Mouse (Mus musculus) kidney, embryonic 14.5 days (tissue): ENCODE results near the gene Atxn7l2. TPM values are rescaled to one million over a fixed set of nuclear protein-coding genes. Genes with fewer than 3 reads are reported as not detected.

Experiments
- ATAC-seq: fragments of 200-750 bp; cut with Nextera tagmentation; 2 replicates; pipeline ENCODE4 v1.8.0; 2017; ENCODE audit warnings: moderate number of reproducible peaks, mild to moderate bottlenecking, moderate TSS enrichment, moderate library complexity; ENCODE audit not compliant: low FRiP score, low TSS enrichment
- H3K27ac ChIP-seq: fragments of 300-500 bp; sonication (generic); 2 replicates; pipeline ENCODE4 v1.5.1; 2014; ENCODE audit warnings: low read depth, mild to moderate bottlenecking, low read length, moderate library complexity, mixed read lengths
- H3K27me3 ChIP-seq: fragments of 300-500 bp; sonication (generic); 2 replicates; pipeline ENCODE4 v1.6.1; 2014; ENCODE audit warnings: mild to moderate bottlenecking, low read length; ENCODE audit not compliant: control insufficient read depth, insufficient read depth
- H3K36me3 ChIP-seq: fragments of 300-500 bp; sonication (generic); 2 replicates; pipeline ENCODE4 v1.6.1; 2014; ENCODE audit warnings: low read length, mixed read lengths; ENCODE audit not compliant: control insufficient read depth, insufficient read depth
- H3K4me1 ChIP-seq: fragments of 300-500 bp; sonication (generic); 2 replicates; pipeline ENCODE4 v1.6.1; 2014; ENCODE audit warnings: low read length, mixed read lengths; ENCODE audit not compliant: control insufficient read depth, insufficient read depth
- H3K4me2 ChIP-seq: fragments of 300-500 bp; sonication (generic); replicated peaks from 2 replicates; pipeline ENCODE4 v1.6.1; 2014; ENCODE audit warnings: low read depth, mild to moderate bottlenecking, low read length
- H3K4me3 ChIP-seq: fragments of 300-500 bp; sonication (generic); 2 replicates; pipeline ENCODE4 v1.5.1; 2014; ENCODE audit warnings: mild to moderate bottlenecking, low read length
- H3K9ac ChIP-seq: fragments of 300-500 bp; sonication (generic); 2 replicates; pipeline ENCODE4 v1.6.1; 2014; ENCODE audit warnings: low read depth, mild to moderate bottlenecking, low read length, moderate library complexity
- H3K9me3 ChIP-seq: fragments of 300-500 bp; sonication (generic); 2 replicates; pipeline ENCODE4 v1.6.1; 2016; ENCODE audit warnings: low read length; ENCODE audit not compliant: control insufficient read depth
- WGBS: fragments of 180-500 bp; shearing (Covaris S2); extraction: QIAGEN DNeasy Blood & Tissue Kit; methylation state at CpG from one replicate; pipeline ENCODE4 v1.1.7; 2014; 5-methylcytosine and 5-hydroxymethylcytosine counted together
- polyA plus RNA-seq: library from polyadenylated mRNA; unstranded; fragments of >200 nt; fragmentation: Nextera tagmentation; extraction: Ambion mirVana; gene quantifications from 2 replicates; pipeline ENCODE4 v1.2.1, GENCODE M21; 2014

The Atxn7l2 gene
- polyA plus RNA-seq, 1 experiment from 2014 or later, result 21.9 TPM

DNA sequence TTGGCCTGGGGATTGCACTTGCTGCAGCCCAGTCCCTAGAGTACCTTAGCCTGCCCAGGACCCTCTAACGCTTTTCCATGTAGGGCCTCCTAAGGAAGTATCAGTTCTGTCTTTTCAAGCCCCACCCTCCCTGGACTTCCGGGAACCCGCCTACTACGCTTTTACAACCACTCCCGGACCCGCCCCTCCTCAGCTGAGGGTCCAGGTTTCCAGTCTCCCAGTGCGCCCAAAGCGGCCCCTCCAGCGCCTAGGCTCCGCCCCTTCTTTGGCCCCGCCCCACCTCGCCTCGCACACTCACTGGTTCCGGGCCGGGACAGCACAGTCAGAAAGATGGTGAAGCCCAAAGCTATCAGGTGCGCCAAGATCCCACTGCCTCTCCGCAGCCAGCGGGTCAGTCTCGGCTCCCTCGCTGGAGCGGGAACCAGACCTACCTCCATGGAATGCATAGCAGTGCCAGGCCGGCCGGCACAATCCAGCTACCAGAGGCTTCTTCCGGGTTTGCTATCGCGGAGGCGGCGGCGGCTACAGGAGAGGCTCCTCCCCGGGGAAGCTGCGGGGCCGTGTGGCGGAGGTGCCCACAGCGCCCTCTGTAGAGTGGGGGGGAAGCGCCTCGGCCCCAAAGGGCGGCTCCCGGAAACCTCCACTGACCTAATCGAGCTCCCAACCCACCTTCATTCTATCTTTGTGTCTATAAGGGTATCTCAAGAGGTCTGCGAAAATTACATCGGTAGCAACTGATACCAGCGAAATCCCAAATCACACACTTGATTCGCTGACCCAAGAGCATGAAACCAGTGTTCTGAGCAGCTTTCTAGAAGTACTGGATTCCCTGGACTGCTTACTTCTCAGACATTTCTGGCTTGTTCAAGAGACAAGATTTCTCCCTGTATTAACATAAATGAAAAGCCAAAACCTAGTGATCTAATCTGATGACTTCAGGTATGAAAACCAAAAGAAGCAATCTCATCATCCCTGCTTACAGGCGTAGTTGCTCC lies 10.1 kb downstream of the Atxn7l2 start, which contains the start of gene Cyb561d1:
Gene Cyb561d1, minus strand, starts transcription at position 884 of the 995 bp plus-strand sequence.
- peak within 1 kb of the TSS; percentile 87 for H3K27ac ChIP-seq
- H3K4me3 ChIP-seq, result peak within 1 kb of the TSS; percentile 64
- 3% methylated on average over 44 of the region's 44 CpGs for WGBS
- peaks cover 26% of the 10 kb centered on the region for H3K36me3 ChIP-seq
- peak within 1 kb of the TSS; percentile 56 for H3K9ac ChIP-seq
- no peaks in the 10 kb centered on the region for H3K27me3 ChIP-seq
- peaks cover 24% of the 10 kb centered on the region for H3K4me1 ChIP-seq
- peak within 1 kb of the TSS; percentile 53 for H3K4me2 ChIP-seq
- peak; percentile 92 for ATAC-seq
- no peaks in the 10 kb centered on the region for H3K9me3 ChIP-seq

DNA sequence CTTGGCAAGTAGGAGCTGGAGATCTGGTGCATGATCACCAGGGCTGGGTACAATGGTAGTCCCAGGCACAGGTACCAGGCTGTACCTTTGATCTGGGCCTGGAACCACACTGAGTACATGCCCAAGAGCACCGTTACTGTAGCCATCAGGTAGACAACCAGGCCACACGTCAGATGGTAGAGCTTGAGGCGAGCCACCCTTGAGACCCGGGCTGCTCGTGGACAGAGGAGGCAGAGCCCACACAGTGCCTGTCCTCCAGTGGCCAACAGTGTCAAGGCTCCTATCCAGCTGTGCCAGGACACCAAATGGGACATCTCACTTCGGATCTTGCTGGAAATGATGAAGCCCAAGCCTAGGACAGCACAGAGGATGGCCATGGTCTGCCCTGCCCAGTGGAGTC lies 11.5 kb downstream of the Atxn7l2 start:
- Histone ChIP-seq H3K4me2 (no peak overlapping the region), H3K4me1 (peaks cover 31% of the 10 kb centered on the region)
- WGBS, result 91% methylated on average over 6 of the region's 6 CpGs

DNA sequence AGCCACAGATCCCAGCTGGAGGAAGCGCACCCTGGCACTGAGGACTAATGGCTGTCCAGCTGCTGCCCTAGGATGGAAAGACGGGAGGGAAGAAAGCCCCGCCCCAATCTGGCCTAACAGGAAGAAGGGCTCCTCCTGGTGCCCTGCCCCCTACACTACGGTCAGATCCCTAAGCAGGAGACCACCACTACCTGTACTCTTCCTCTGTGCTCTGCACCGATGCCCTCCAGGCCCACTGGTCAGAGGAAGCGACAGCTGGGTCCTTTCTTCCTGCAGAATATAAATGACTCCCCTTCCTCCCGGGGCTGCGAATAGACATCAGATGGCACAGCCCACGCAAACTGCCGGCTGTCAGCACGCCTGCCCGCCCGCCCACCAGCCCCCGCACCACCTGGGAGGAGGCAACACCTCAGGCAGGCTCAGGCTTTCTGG lies 13.7 kb downstream of the Atxn7l2 start:
- WGBS, result 2% methylated on average over 14 of the region's 14 CpGs
- Histone ChIP-seq H3K4me2 (peak overlapping the region; percentile 31), H3K27me3 (no peaks in the 10 kb centered on the region), H3K36me3 (no peaks in the 10 kb centered on the region), H3K4me1 (peaks cover 31% of the 10 kb centered on the region), H3K9me3 (no peaks in the 10 kb centered on the region), H3K27ac (peak overlapping the region; percentile 30; the same call in 1 of the 2 replicates), H3K9ac (no peak overlapping the region), H3K4me3 (no peak overlapping the region)
- ATAC-seq, result peak; percentile 74

More for the DNA sequence above, 11.5 kb downstream of the Atxn7l2 start:
- no peak overlapping the region for H3K27ac ChIP-seq
- H3K9me3 ChIP-seq, result no peaks in the 10 kb centered on the region
- H3K27me3 ChIP-seq, result no peaks in the 10 kb centered on the region
- no peak for ATAC-seq
- peaks cover 13% of the 10 kb centered on the region for H3K36me3 ChIP-seq
- no peak overlapping the region for H3K9ac ChIP-seq
- no peak overlapping the region for H3K4me3 ChIP-seq

- WGBS, result 73% methylated on average over 7 of the region's 7 CpGs
- peak overlapping the region; percentile 51; the same call in 1 of the 2 replicates for H3K27ac ChIP-seq
- H3K9me3 ChIP-seq, result no peaks in the 10 kb centered on the region
- H3K27me3 ChIP-seq, result no peaks in the 10 kb centered on the region
- peaks cover 27% of the 10 kb centered on the region for H3K4me1 ChIP-seq
- H3K36me3 ChIP-seq, result no peaks in the 10 kb centered on the region
- H3K4me3 ChIP-seq, result no peak overlapping the region
- ATAC-seq, result no peak
- H3K4me2 ChIP-seq, result no peak overlapping the region
- H3K9ac ChIP-seq, result no peak overlapping the region
Observed at GRCm38 (mm10) chr3:108195941-108196590, 14.7 kb downstream of the Atxn7l2 start.

GRCm38 (mm10) chr3:108195287-108195686 lies 15.4 kb downstream of the Atxn7l2 start:
- Histone ChIP-seq H3K36me3 (no peaks in the 10 kb centered on the region), H3K27ac (peak overlapping the region; percentile 38; the same call in 1 of the 2 replicates), H3K4me2 (no peak overlapping the region), H3K4me1 (peaks cover 26% of the 10 kb centered on the region), H3K9ac (no peak overlapping the region), H3K4me3 (no peak overlapping the region), H3K9me3 (no peaks in the 10 kb centered on the region), H3K27me3 (no peaks in the 10 kb centered on the region)
- WGBS, result 61% methylated on average over 4 of the region's 4 CpGs
- ATAC-seq, result no peak

DNA sequence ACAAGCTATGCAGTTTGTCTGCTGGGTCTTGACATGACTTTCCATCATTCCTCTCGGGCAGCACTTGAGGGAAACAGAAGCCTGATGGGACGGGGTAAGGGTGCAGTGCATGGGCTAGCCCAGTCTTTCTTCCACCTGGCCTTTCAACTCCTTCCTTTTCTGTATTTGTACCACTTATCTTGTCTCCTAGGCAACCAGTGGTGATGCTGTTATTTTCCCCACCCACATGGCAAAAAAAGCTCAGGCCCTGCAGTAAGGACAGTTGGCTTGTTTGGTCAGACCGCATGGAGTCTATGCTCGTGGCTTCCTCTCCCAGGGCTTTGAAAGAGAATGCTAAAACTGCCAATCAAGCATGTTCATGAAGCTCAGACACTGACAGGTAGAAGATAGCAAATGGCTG lies 17.0 kb downstream of the Atxn7l2 start:
- Histone ChIP-seq H3K9ac (no peak overlapping the region), H3K27ac (no peak overlapping the region), H3K9me3 (no peaks in the 10 kb centered on the region), H3K4me3 (no peak overlapping the region), H3K4me1 (peaks cover 26% of the 10 kb centered on the region), H3K4me2 (no peak overlapping the region), H3K27me3 (no peaks in the 10 kb centered on the region), H3K36me3 (no peaks in the 10 kb centered on the region)
- ATAC-seq, result no peak
- 65% methylated on average over 4 of the region's 4 CpGs for WGBS

DNA sequence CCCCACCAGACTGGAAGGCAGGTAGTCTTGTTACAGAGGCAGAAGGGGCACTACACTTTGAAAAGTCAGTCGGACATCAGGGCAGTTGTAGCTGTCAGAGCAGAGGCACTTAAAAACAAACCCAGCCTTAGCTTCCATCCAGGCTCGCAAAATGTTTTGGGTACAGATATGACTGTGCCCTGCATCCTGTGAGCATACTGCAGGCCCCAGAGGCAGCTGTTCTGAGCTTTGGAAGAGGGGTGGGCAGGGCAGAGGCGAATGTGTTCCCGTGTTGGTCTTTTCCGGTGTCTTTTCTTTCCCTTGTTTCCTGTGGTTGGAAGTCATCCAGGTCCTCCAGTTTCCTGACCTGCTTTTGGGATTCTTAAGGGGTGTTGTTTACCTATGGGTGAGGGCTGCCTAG lies 20.8 kb downstream of the Atxn7l2 start:
- Histone ChIP-seq H3K4me3 (no peak overlapping the region), H3K9me3 (no peaks in the 10 kb centered on the region), H3K9ac (no peak overlapping the region), H3K4me2 (no peak overlapping the region), H3K27me3 (0 out of 2 replicates have a peak, but pooled peaks cover 3% of the 10 kb centered on the region), H3K36me3 (no peaks in the 10 kb centered on the region), H3K27ac (no peak overlapping the region), H3K4me1 (peaks cover 14% of the 10 kb centered on the region; the same call in 1 of the 2 replicates)
- 62% methylated on average over 5 of the region's 5 CpGs for WGBS
- no peak for ATAC-seq

DNA sequence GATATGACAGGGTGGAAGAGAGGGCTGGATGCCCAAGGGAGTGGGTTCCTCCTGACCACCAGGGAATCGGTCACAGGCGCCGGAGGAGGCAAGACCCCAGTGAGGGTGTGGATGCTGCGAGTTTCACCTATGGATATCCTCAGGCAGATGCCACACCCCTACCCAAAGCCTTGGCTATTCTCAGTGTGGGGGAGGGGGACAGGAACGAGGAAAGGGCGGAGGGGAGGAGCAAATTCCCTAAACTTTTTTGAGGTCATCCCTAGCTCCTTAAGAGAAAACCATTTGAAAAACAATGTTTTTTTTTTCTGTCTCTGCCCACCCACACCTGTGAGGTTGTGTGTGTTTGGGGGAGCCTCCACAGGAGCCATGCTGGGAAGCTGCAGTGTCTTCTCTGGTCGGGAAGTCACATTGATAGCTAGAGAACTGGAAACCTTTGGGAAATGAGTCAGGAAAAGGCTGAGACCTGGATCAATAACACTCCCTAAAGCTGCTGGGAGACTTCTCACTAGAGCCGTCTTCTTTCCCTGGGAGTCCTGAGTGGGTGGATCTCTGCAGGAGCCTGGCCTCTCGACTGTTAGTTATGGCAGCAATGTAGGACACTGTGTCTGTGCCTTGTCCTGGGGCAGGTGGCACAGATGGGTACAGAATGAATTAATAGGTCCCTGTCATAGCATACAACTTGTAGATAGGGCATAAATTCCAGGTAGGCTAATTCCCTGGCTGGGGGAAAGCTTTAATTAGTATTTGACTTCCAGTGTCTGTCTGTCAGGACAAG lies 21.8 kb downstream of the Atxn7l2 start:
- no peaks in the 10 kb centered on the region for H3K36me3 ChIP-seq
- H3K4me1 ChIP-seq, result peaks cover 11% of the 10 kb centered on the region; the same call in 1 of the 2 replicates
- 0 out of 2 replicates have a peak, but pooled peaks cover 3% of the 10 kb centered on the region for H3K27me3 ChIP-seq
- H3K9ac ChIP-seq, result no peak overlapping the region
- ATAC-seq, result no peak
- 71% methylated on average over 9 of the region's 9 CpGs for WGBS
- no peak overlapping the region for H3K4me2 ChIP-seq
- H3K27ac ChIP-seq, result no peak overlapping the region
- no peaks in the 10 kb centered on the region for H3K9me3 ChIP-seq
- H3K4me3 ChIP-seq, result no peak overlapping the region
